Mouse (Mus musculus) gastrocnemius, adult 8-10 months (tissue): ENCODE data around the gene Smim4. TPM values are rescaled to one million over a fixed set of nuclear protein-coding genes. Genes with fewer than 3 reads are reported as not detected.

Source experiments
- DNase-seq, 2 experiments: peaks; one replicate each; pipeline ENCODE4 v3.0.0; 2022; ENCODE audit warnings: low spot score in 2 of 2
- total RNA-seq, 4 experiments: library from RNA; stranded (reverse); gene quantifications; 2 replicates each; pipeline ENCODE4 v1.2.4; 2022

The Smim4 gene
- 10 to 100 TPM; 26.8 to 40.5 (median 34.1) TPM for total RNA-seq

DNA sequence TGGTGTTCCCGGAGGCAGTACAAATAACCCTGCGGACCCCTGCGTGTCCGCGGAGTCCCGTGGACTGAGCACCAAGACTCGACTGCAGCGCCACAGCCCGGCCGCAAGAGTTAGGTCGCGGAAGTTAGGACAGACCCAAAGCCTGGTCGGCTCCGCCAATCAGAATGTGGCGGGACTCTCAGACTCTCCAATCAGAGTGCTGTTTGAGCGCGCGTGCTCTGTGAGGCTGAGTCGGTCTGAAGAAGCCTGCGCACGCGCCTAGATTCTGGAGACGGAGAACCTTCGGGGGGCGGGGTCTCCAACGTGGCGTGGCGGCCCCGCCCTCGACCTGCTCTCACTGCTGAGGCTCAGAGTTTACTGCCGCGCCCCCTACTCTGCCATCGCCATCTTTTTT lies at the start of gene Smim4:
Gene Smim4 (minus strand): TSS at position 131 of the 394 bp plus-strand sequence.
- peak; percentile 93 to 97 for DNase-seq

DNA sequence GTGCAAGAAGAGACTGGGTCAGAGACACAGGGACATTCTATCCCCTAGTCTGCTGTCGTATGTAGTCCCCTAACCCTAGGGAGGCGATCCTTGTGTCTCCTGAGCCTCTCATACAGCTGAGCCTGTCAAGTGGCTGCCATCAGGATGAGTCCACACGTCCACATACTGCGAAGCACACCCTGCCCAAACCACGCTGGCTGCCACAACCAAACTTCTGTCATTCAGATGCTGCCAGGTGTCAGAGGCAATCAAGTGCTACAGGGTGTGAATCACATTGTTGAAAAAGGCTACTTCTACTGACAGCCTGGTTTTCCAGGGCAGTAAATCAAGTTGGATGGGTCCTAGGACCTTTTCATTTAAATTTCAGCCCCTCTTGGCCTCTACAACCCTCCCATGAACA lies 49.0 kb upstream of the Smim4 start:
- DNase-seq: no peak

GRCm38 (mm10) chr14:31177287-31177686 lies 48.5 kb upstream of the Smim4 start:
- DNase-seq: no peak

- no peak for DNase-seq
Measured at GRCm38 (mm10) chr14:31173537-31173936, 44.8 kb upstream of the Smim4 start.

GRCm38 (mm10) chr14:31172781-31173455 lies 44.2 kb upstream of the Smim4 start:
- no peak for DNase-seq

GRCm38 (mm10) chr14:31171821-31172220 lies 43.1 kb upstream of the Smim4 start:
- no peak for DNase-seq

- DNase-seq: no peak
Measured at GRCm38 (mm10) chr14:31171386-31171785, 42.6 kb upstream of the Smim4 start.

DNA sequence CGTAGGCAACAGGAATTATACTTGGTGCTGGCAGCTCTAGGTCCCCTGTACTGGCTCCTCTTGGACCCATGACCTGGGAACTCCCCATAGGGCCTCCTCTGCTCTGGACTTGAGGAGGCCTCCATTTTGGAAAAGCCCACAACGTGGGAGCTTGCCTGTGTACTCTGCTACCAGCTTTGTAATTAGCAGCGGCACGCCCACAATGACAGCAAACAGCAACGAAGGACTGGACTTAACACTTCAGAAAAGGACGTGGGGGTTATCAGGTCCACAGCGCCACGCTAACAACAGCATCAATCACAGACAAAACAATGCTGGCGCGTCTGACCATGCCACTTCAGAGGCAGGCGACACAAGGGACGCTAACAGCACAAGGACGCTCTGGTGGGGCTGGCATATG lies 42.2 kb upstream of the Smim4 start:
- no peak for DNase-seq

- no peak for DNase-seq
Measured at GRCm38 (mm10) chr14:31169508-31169907, 40.8 kb upstream of the Smim4 start.

- DNase-seq: no peak
Measured at GRCm38 (mm10) chr14:31168425-31168824, 39.7 kb upstream of the Smim4 start, which contains the start of gene Stab1. Stab1 (minus strand) TSS chr14:31168641.

- DNase-seq: no peak
Measured at GRCm38 (mm10) chr14:31166827-31167226, 38.1 kb upstream of the Smim4 start.

DNA sequence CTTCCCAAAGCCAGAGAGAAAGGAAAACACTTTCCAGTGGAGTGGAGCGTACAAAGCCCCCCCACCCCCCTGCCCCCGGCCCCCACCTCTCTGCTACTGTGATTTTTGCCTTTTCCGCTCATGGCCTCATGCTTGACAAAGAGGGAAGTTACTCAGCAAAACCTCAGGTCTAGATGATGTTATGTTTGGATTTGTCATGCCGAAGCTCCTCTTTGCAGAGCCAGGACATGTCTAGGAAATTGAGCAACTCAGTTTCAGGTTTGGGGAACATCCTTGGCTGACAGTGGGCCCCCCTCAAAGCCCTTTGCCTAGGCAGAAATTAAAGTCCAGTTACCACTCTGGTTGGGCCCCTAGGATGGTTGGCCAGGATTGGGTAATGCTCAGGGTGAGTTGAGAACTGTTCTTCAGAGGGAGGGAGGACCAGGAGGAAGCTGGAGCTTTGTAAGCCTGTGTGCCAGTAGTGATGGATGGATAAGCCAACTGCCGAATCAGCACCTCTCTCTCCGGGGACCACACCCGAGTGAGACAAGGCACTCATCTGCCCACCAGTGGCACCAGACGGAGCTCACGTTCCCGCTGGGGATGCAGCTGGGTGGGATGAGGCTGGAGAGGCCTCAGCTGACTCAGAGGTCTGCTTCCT lies 37.4 kb upstream of the Smim4 start:
- DNase-seq: no peak

GRCm38 (mm10) chr14:31165458-31165857 lies 36.7 kb upstream of the Smim4 start:
- no peak for DNase-seq

GRCm38 (mm10) chr14:31165010-31165409 lies 36.3 kb upstream of the Smim4 start:
- DNase-seq: no peak

DNA sequence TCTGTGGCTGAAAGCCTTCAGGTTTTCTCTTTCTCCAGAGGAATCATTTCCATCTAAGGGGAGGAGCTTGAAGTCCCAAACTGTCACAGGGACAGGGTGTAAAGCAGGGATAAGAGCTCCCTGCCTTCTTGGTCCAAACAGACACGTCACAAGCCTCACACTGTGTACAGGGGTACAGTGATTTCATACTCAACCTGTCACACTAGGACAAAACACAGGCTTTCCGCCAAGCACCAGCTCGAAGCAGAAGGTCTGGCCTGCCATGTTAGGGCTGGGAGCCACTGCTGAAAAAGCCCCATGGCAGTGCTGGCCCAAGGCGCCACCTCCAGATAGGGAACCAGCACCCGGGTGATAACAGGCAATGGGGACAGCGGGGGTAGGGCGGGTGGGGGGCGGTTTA lies 35.3 kb upstream of the Smim4 start:
- DNase-seq: no peak

GRCm38 (mm10) chr14:31161638-31162037 lies 32.9 kb upstream of the Smim4 start:
- no peak for DNase-seq

GRCm38 (mm10) chr14:31161191-31161590 lies 32.4 kb upstream of the Smim4 start:
- DNase-seq: no peak

- DNase-seq: no peak
Measured at GRCm38 (mm10) chr14:31160196-31161150, 31.7 kb upstream of the Smim4 start.

DNA sequence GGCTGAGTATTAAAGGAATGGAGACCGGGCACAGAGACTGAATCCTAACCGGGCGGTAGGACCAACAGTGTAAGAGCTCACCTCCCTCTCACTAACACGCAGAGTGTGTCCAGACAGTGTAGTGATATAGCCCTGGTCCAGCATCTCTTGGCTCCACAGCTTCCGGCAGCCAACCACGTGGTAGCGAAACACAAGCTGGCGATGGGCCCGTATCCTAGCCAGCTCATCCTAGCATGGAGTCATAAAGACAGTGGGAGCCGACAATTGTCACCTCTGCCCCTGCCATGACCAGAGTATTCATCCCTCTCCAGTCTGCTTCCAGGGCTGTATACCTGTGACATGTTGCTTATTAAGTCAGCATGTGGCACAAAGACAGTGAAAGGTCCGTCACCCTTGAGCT lies 16.9 kb upstream of the Smim4 start:
- no peak for DNase-seq

DNA sequence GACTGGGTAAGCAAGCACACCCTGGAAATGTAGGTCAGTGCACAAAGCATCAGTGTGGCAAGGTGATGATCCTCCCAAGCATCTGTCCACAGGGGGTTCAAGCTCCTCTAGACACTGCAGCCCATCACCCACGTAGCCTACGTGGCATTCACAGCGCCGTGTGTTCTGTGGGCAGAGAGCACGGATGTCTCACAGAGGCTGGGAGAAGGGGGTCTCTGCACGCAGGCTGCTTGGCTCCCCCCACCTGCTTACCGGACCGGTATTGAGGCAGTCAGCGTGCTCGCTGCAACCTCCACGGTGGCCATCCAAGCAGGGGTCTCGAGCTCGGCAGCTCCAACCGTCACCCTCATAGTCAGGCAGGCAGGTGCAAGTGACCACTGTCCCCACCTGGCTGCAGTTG lies 12.3 kb upstream of the Smim4 start:
- no peak for DNase-seq

DNA sequence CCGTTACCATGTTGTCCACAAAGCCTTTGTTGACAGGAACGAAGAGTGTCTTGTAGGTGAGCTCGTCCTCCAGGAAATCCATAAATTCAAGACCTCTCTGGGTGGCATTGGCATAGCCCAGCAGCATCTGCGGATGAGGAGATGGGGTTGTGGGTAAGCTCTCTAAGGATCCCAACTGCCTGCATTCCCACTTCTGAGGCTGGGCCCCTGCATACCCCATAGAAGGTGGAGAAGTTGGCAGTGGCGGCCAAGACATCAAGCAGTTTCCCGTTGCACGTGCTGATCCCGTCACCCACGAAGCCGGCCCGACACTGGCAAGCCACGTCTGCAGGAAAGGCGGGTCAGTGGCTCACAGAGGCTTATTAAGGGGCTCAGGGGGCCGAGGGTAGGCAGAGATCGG lies 11.4 kb upstream of the Smim4 start:
- no peak for DNase-seq

GRCm38 (mm10) chr14:31139666-31140065 lies 10.9 kb upstream of the Smim4 start:
- no peak for DNase-seq
